Comparison of ENCODE assay signal across 17 mouse cellular contexts in genomic region chr6:126001797-126002196, GRCm38 (mm10).
A peak's percentile ranks its signal among the peaks of the same experiment; 100 is the strongest.
DNase-seq lines count a peak whose midpoint lies in the region; ATAC-seq and TF ChIP-seq lines count a peak whose summit lies in the region.
"Had no signal": no experiment of that assay in that cellular context is flagged by ENCODE, and none has a peak within 500 bp of the region (broad histone marks: within the 10 kb centered on the region; RNA-seq: fewer than 3 reads in every experiment).

No protein-coding gene starts in this region.

- no peak overlapping the region for H3K4me2 ChIP-seq in forebrain, embryonic 15.5 days (replicated peaks)
- H3K4me2 ChIP-seq in embryonic facial prominence, embryonic 13.5 days, result no peak overlapping the region
- H3K4me2 ChIP-seq in stomach, embryonic 15.5 days, result no peak overlapping the region
- H3K4me2 ChIP-seq: neural tube, embryonic 12.5 days had no signal

- H3K9ac ChIP-seq in forebrain, embryonic 15.5 days (replicated peaks), result no peak overlapping the region
- H3K9ac ChIP-seq in embryonic facial prominence, embryonic 13.5 days, result no peak overlapping the region
- no peak overlapping the region for H3K9ac ChIP-seq in stomach, embryonic 15.5 days
- H3K9ac ChIP-seq: neural tube, embryonic 12.5 days had no signal

- DNase-seq in forebrain, embryonic 10.5 days (ENCODE audit: extremely low spot score, low spot score), result no peak
- peak; percentile 41 to 61 for DNase-seq in kidney, postnatal 4 days
- no peak for DNase-seq in kidney, adult 2 months
- DNase-seq in layer of hippocampus, adult 11-12 months (ENCODE audit: low spot score), result no peak
- DNase-seq in c-Kit-positive CD71-positive TER-119-positive erythroid progenitor cells, embryonic 14.5 days (ENCODE audit: low spot score), result no peak
- DNase-seq: adrenal gland, postnatal 10 days; cerebellum, adult 2 months; gastrocnemius, adult 2 months; heart, postnatal 14 days; right cerebral cortex, postnatal 4 days had no signal

- TF ChIP-seq CTCF in kidney, adult 2 months (conservative IDR thresholded peaks at IDR 0.05; ENCODE audit: insufficient read depth, insufficient read length, low read depth, low read length), result no peak

- no peak overlapping the region for H3K4me3 ChIP-seq in forebrain, embryonic 10.5 days
- H3K4me3 ChIP-seq in forebrain, embryonic 15.5 days, result no peak overlapping the region
- H3K4me3 ChIP-seq in kidney, adult 2 months (ENCODE audit: insufficient read depth, low read depth, low read length), result no peak overlapping the region
- no peak overlapping the region for H3K4me3 ChIP-seq in embryonic facial prominence, embryonic 13.5 days
- H3K4me3 ChIP-seq in stomach, embryonic 15.5 days (replicated peaks), result no peak overlapping the region
- H3K4me3 ChIP-seq: gastrocnemius, adult 2 months; layer of hippocampus, adult 2 months; left cerebral cortex, adult 2 months; neural tube, embryonic 12.5 days had no signal

- H3K36me3 ChIP-seq in forebrain, embryonic 10.5 days (replicated peaks), result no peaks in the 10 kb centered on the region
- H3K36me3 ChIP-seq in forebrain, embryonic 15.5 days, result no peaks in the 10 kb centered on the region
- no peaks in the 10 kb centered on the region for H3K36me3 ChIP-seq in kidney, adult 2 months (ENCODE audit: control insufficient read depth, insufficient read depth, low read length)
- H3K36me3 ChIP-seq in embryonic facial prominence, embryonic 13.5 days, result no peaks in the 10 kb centered on the region
- no peaks in the 10 kb centered on the region for H3K36me3 ChIP-seq in stomach, embryonic 15.5 days
- H3K36me3 ChIP-seq: neural tube, embryonic 12.5 days had no signal

- H3K4me1 ChIP-seq in forebrain, embryonic 10.5 days, result peaks cover 33% of the 10 kb centered on the region
- no peaks in the 10 kb centered on the region for H3K4me1 ChIP-seq in forebrain, embryonic 15.5 days
- no peaks in the 10 kb centered on the region for H3K4me1 ChIP-seq in kidney, adult 2 months (ENCODE audit: control insufficient read depth, insufficient read depth, low read length)
- H3K4me1 ChIP-seq in embryonic facial prominence, embryonic 13.5 days, result peaks cover 33% of the 10 kb centered on the region
- H3K4me1 ChIP-seq in stomach, embryonic 15.5 days, result peaks cover 25% of the 10 kb centered on the region; the same call in 1 of the 2 replicates
- H3K4me1 ChIP-seq: neural tube, embryonic 12.5 days had no signal

- H3K27ac ChIP-seq in forebrain, embryonic 10.5 days, result peak overlapping the region; percentile 80
- H3K27ac ChIP-seq in forebrain, embryonic 15.5 days (replicated peaks), result no peak overlapping the region
- H3K27ac ChIP-seq in kidney, adult 2 months (ENCODE audit: insufficient read depth, low read depth, low read length), result no peak overlapping the region
- H3K27ac ChIP-seq in embryonic facial prominence, embryonic 13.5 days, result 0 out of 2 replicates have a peak overlapping the region, but pooled peaks have one; percentile 66
- 0 out of 2 replicates have a peak overlapping the region, but pooled peaks have one; percentile 33 for H3K27ac ChIP-seq in stomach, embryonic 15.5 days
- H3K27ac ChIP-seq: gastrocnemius, adult 2 months; layer of hippocampus, adult 2 months; left cerebral cortex, adult 2 months; neural tube, embryonic 12.5 days had no signal

- TF ChIP-seq POLR2A in kidney, adult 2 months (IDR thresholded peaks at IDR 0.05; ENCODE audit: low read depth, low read length), result no peak

- WGBS in forebrain, embryonic 10.5 days, result 33% methylated on average over 2 of the region's 2 CpGs
- 19% methylated on average over 2 of the region's 2 CpGs for WGBS in forebrain, embryonic 15.5 days
- 56% methylated on average over 2 of the region's 2 CpGs for WGBS in kidney, adult 2 months
- 23% methylated on average over 2 of the region's 2 CpGs for WGBS in embryonic facial prominence, embryonic 13.5 days
- WGBS in stomach, embryonic 15.5 days, result 28% methylated on average over 2 of the region's 2 CpGs

- H3K27me3 ChIP-seq in forebrain, embryonic 10.5 days (ENCODE audit: poor library complexity, severe bottlenecking), result no peaks in the 10 kb centered on the region
- H3K27me3 ChIP-seq in forebrain, embryonic 15.5 days, result no peaks in the 10 kb centered on the region
- no peaks in the 10 kb centered on the region for H3K27me3 ChIP-seq in kidney, adult 2 months (replicated peaks; ENCODE audit: control insufficient read depth, insufficient read depth, low read length)
- H3K27me3 ChIP-seq in embryonic facial prominence, embryonic 13.5 days, result no peaks in the 10 kb centered on the region
- H3K27me3 ChIP-seq in stomach, embryonic 15.5 days (replicated peaks), result no peaks in the 10 kb centered on the region
- H3K27me3 ChIP-seq: neural tube, embryonic 12.5 days had no signal

- ATAC-seq in forebrain, embryonic 15.5 days (replicated peaks), result no peak
- ATAC-seq in embryonic facial prominence, embryonic 13.5 days (ENCODE audit: insufficient number of reproducible peaks, insufficient read depth, low FRiP score, low TSS enrichment, low read depth), result no peak
- no peak for ATAC-seq in stomach, embryonic 15.5 days (ENCODE audit: insufficient read depth, low FRiP score, low read depth)
- ATAC-seq: midbrain, embryonic 16.5 days had no signal

- H3K9me3 ChIP-seq in forebrain, embryonic 10.5 days, result no peaks in the 10 kb centered on the region
- no peaks in the 10 kb centered on the region for H3K9me3 ChIP-seq in forebrain, embryonic 15.5 days
- H3K9me3 ChIP-seq in embryonic facial prominence, embryonic 13.5 days, result no peaks in the 10 kb centered on the region
- H3K9me3 ChIP-seq in stomach, embryonic 15.5 days, result no peaks in the 10 kb centered on the region
- H3K9me3 ChIP-seq: neural tube, embryonic 12.5 days had no signal

Comparison
In these comparisons a context has a peak if more than half of its experiments do, and no peak if none do; other contexts are left out.
1. DNase-seq: peak in kidney, postnatal 4 days (2 of 2); none in forebrain, embryonic 10.5 days (single experiment), kidney, adult 2 months (single experiment), layer of hippocampus, adult 11-12 months (single experiment) and c-Kit-positive CD71-positive TER-119-positive erythroid progenitor cells, embryonic 14.5 days (single experiment).
2. H3K27ac ChIP-seq: peak in forebrain, embryonic 10.5 days (single experiment), embryonic facial prominence, embryonic 13.5 days (single experiment) and stomach, embryonic 15.5 days (single experiment); none in forebrain, embryonic 15.5 days (single experiment) and kidney, adult 2 months (single experiment).